Mouse (Mus musculus): ENCODE data around the gene H1foo. TPM values are rescaled to one million over a fixed set of nuclear protein-coding genes. Genes with fewer than 3 reads are reported as not detected.

Gene H1foo
- polyA plus RNA-seq, 1 experiment from 2014 or later: not detected

DNA sequence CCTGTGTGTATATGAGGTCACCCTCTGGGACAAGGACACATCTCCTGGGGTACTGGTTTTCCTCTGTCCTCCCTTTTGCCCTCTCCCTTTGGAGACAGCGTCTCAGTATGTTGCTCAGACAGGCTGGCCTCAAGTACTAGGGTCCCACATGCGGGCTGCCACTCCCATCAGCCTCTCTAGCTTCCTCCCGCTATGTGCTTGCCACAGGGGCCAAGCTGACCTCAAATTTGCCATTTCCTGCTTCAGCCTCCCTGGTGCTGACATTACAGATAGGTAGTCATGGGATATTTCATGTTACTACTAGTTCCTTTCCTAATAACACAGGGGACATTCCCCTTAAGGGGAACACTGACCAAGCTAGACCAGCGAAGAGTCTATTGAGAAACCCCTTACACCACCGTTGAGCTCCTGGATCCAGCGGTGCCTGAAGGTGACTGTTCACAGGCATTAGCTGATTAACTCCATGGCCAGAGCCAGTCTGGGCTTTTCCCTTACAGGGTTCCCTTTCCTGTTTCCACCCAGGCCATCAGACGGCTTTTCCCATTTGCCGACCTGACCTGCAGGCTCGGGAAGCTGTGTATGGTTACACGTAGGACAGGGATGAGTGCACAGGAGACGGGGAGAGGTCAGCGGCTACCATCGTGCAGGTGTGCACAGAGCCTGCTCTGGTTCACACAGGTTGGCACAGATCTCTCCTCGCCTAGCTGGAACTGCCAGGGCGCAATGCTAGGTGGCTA, 28.6 kb downstream of the H1foo start:
- Histone ChIP-seq H3K4me2 (replicated peaks) (no peak overlapping the region), H3K36me3 (peaks cover 11% of the 10 kb centered on the region; the same call in 1 of the 2 replicates), H3K27ac (replicated peaks) (no peak overlapping the region), H3K9ac (no peak overlapping the region), H3K9me3 (replicated peaks) (no peaks in the 10 kb centered on the region), H3K4me3 (replicated peaks) (no peak overlapping the region), H3K4me1 (peaks cover 68% of the 10 kb centered on the region), H3K27me3 (no peaks in the 10 kb centered on the region)
- WGBS: 82% methylated on average over 15 of the region's 15 CpGs
- ATAC-seq (ENCODE audit: insufficient number of reproducible peaks, low FRiP score, low TSS enrichment, low read depth): no peak

DNA sequence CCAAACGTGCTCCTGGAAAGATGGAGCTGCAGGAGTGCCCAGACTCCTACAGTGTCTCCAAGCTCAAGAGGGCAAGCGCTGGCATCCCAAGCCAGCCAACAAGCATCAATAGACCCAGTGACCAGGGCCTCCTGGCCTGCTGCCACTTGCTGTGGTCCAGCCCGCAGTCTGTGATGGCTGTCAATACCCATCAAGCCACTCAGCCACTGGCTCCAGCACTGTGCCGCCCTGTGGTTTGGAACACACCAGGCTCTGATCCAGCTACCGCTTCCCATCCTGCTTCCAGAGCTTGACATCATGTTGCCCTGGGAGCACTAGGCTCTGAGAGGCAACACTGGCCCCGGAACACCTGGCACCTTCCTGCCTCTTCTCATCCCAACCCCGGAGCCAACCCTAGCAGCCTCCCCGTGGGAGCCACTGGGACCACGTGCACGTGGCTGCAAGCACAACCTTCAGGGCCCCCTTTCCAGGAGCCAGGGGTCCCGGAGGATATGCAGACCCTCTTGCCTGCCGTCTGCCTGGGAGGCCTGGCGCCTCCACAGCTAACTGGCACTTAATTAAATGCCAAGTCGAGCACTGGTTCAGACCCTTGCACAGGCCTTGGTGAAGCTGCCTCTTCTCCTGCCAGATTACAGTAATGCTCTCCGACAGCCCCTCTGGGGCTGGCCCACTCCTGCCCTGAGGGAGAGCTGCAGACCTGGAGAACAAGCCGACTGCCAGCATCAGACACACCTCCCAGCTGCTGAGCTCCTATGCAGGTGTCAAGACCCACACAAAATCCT, 29.3 kb downstream of the H1foo start:
- no peak for ATAC-seq (ENCODE audit: insufficient number of reproducible peaks, low FRiP score, low TSS enrichment, low read depth)
- WGBS: 58% methylated on average over 16 of the region's 16 CpGs
- no peak overlapping the region for H3K27ac ChIP-seq (replicated peaks)
- H3K4me1 ChIP-seq: peaks cover 60% of the 10 kb centered on the region
- H3K9me3 ChIP-seq (replicated peaks): no peaks in the 10 kb centered on the region
- H3K9ac ChIP-seq: no peak overlapping the region
- H3K27me3 ChIP-seq: no peaks in the 10 kb centered on the region
- H3K4me3 ChIP-seq (replicated peaks): no peak overlapping the region
- H3K36me3 ChIP-seq: peaks cover 11% of the 10 kb centered on the region; the same call in 1 of the 2 replicates
- no peak overlapping the region for H3K4me2 ChIP-seq (replicated peaks)

DNA sequence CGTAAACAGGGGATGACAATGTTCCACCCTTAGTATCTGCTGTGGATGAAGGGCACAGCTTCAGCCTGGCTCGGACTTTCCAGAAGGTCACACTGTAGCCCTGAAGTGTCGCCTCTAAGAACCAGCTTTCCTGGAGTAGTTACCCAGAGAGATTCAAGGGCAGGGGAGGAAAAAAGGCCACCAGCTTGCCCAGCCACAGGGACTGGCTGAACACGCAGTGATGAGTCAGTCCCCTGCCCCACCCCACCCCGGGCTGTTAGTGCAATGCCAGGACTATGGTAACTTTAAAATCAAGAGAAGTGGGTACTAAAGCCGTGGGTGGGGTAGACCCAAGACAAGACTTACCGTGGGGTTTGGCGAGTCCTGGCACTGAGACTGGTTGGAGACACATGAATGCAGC, 30.9 kb downstream of the H1foo start:
- no peak overlapping the region for H3K9ac ChIP-seq
- peaks cover 54% of the 10 kb centered on the region for H3K4me1 ChIP-seq
- peaks cover 15% of the 10 kb centered on the region; the same call in 1 of the 2 replicates for H3K36me3 ChIP-seq
- WGBS: 81% methylated on average over 8 of the region's 8 CpGs
- no peak overlapping the region for H3K27ac ChIP-seq (replicated peaks)
- no peak overlapping the region for H3K4me2 ChIP-seq (replicated peaks)
- no peak overlapping the region for H3K4me3 ChIP-seq (replicated peaks)
- H3K9me3 ChIP-seq (replicated peaks): no peaks in the 10 kb centered on the region
- H3K27me3 ChIP-seq: no peaks in the 10 kb centered on the region
- no peak for ATAC-seq (ENCODE audit: insufficient number of reproducible peaks, low FRiP score, low TSS enrichment, low read depth)

DNA sequence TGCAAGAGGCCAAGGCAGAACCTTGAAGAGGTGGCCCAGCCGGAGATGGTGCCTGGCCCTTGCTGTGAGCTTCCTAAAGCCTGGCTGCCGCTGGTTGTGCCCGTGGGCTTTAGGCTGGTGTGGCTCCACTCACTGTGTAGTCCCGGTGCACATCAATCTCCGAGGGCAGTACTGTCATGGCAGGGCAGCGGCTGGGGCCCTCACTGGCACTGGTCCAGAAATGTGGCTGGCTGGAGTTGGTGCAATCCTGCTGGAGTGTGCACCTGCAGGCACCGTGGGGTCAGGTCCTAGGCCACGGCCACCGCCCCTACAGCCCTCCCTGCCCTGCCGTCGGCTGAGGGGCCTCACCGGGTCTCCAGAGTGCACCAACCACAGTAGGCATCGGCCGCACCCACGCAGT, 33.1 kb downstream of the H1foo start:
- WGBS: 88% methylated on average over 15 of the region's 15 CpGs
- no peak overlapping the region for H3K9ac ChIP-seq
- H3K4me2 ChIP-seq (replicated peaks): no peak overlapping the region
- no peak for ATAC-seq (ENCODE audit: insufficient number of reproducible peaks, low FRiP score, low TSS enrichment, low read depth)
- no peaks in the 10 kb centered on the region for H3K27me3 ChIP-seq
- H3K4me3 ChIP-seq (replicated peaks): no peak overlapping the region
- no peaks in the 10 kb centered on the region for H3K9me3 ChIP-seq (replicated peaks)
- H3K27ac ChIP-seq (replicated peaks): no peak overlapping the region
- peaks cover 37% of the 10 kb centered on the region for H3K4me1 ChIP-seq
- H3K36me3 ChIP-seq: peaks cover 15% of the 10 kb centered on the region; the same call in 1 of the 2 replicates

DNA sequence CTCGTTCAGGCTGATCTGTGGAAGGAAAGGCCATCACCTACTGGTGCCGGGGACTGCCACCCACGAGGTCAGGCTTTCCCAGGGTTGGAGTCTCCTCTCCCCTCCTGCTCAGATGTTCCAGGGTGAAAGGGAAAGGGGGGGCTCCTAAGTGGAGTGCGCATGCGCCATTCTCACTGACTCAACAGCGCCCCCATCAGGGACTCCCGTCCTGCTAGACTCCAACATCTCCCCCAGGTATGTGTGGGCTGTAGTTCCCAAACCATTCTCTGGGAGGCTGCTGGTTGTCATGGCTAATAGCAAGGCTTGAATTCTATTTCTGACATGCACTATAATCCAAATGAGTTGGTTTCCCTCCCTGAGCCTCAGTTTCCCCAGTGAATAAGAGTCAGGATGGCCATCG, 33.9 kb downstream of the H1foo start:
- no peaks in the 10 kb centered on the region for H3K27me3 ChIP-seq
- H3K4me2 ChIP-seq (replicated peaks): no peak overlapping the region
- H3K36me3 ChIP-seq: peaks cover 15% of the 10 kb centered on the region; the same call in 1 of the 2 replicates
- H3K9ac ChIP-seq: no peak overlapping the region
- no peak for ATAC-seq (ENCODE audit: insufficient number of reproducible peaks, low FRiP score, low TSS enrichment, low read depth)
- H3K4me1 ChIP-seq: peaks cover 38% of the 10 kb centered on the region
- H3K9me3 ChIP-seq (replicated peaks): no peaks in the 10 kb centered on the region
- 56% methylated on average over 8 of the region's 8 CpGs for WGBS
- H3K27ac ChIP-seq (replicated peaks): no peak overlapping the region
- H3K4me3 ChIP-seq (replicated peaks): no peak overlapping the region

DNA sequence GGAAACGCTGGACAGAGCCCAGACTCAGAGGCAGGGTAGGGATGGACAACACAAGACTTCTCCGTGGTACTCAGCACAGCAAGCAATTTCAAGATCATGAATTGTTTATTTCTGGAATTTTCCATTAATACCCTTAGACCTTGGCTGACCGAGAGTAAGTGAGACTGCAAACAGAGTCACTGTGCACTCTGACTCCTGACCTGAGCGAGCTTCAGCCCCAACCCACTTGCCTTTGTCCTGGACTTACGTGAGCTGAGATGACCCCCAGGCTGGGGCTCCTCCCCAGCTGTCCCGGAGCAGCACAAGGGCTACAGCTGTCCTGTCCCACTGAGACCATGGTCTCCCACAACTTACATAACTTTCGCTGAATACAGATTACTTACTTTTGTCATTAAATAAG, 38.2 kb downstream of the H1foo start:
- Histone ChIP-seq H3K9me3 (replicated peaks) (no peaks in the 10 kb centered on the region), H3K36me3 (peaks cover 4% of the 10 kb centered on the region; the same call in 1 of the 2 replicates), H3K9ac (no peak overlapping the region), H3K4me2 (replicated peaks) (0 out of 2 replicates have a peak overlapping the region, but pooled peaks have one; percentile 9), H3K4me1 (peaks cover 57% of the 10 kb centered on the region), H3K27me3 (no peaks in the 10 kb centered on the region), H3K27ac (replicated peaks) (peak overlapping the region; percentile 77), H3K4me3 (replicated peaks) (no peak overlapping the region)
- ATAC-seq (ENCODE audit: insufficient number of reproducible peaks, low FRiP score, low TSS enrichment, low read depth): no peak
- WGBS: 61% methylated on average over 7 of the region's 7 CpGs

DNA sequence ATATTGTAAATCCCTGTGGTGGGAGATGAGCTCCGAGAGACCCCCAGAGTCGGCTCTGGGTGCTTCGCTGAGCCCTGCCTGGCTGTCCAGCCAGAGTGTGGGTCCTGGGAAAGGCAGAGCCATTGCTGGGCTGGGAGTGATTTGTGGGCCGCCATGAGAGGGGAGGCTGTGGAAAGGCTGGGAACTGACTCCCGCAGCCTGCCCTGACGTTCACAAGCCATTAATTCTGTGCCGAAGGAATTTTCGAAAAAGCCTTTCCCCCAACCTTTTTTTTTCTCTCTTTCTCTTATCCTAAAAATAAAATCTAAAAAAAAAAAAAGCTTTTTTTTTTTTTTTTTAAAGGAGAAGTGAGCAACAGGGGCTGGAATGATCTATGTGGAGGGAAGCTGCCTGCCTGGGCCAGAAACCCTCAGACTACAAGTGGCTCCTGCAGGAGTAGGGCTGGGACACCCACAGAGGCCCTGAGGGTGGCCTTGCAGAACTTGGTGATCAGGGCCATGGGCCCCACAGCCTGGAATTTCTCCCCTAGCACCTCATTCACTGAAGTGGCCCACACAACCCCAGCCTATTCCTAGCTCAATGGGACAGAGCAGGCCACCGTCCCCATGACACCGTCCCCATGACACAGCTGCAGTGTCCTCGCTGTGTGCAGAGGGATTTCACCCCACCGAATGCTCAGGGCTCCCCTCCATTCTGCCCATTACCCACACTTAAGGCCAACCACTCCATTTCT, 38.7 kb downstream of the H1foo start:
- Histone ChIP-seq H3K4me3 (replicated peaks) (no peak overlapping the region), H3K27me3 (no peaks in the 10 kb centered on the region), H3K9me3 (replicated peaks) (no peaks in the 10 kb centered on the region), H3K4me1 (peaks cover 59% of the 10 kb centered on the region), H3K4me2 (replicated peaks) (0 out of 2 replicates have a peak overlapping the region, but pooled peaks have one; percentile 9), H3K36me3 (peaks cover 4% of the 10 kb centered on the region; the same call in 1 of the 2 replicates), H3K27ac (replicated peaks) (peak overlapping the region; percentile 77), H3K9ac (peak overlapping the region; percentile 18; the same call in 1 of the 2 replicates)
- WGBS: 51% methylated on average over 12 of the region's 12 CpGs
- no peak for ATAC-seq (ENCODE audit: insufficient number of reproducible peaks, low FRiP score, low TSS enrichment, low read depth)

DNA sequence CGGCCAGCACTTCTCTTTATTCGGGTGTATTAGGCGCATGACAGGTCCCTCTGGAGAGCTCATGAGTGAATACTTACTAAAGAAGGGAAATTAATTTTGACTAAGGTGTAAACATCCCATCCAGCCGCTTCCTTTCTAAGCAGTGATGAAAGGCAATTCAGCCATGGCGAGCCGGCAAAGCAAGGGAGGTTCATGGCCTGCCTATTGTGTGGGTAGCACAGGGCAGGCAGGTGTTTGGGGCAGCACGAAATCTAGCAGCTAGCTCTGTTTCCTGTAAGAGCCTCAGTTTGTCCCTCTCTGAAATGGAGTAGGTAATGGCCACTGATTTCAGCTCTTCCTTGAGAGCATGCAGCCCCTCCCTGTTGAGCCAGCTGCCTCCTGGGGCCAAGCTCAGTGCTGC, 39.8 kb downstream of the H1foo start:
- Histone ChIP-seq H3K4me1 (peaks cover 66% of the 10 kb centered on the region), H3K9ac (no peak overlapping the region), H3K36me3 (peaks cover 4% of the 10 kb centered on the region; the same call in 1 of the 2 replicates), H3K27ac (replicated peaks) (peak overlapping the region; percentile 34; the same call in 1 of the 2 replicates), H3K9me3 (replicated peaks) (no peaks in the 10 kb centered on the region), H3K4me3 (replicated peaks) (no peak overlapping the region), H3K4me2 (replicated peaks) (no peak overlapping the region), H3K27me3 (no peaks in the 10 kb centered on the region)
- 67% methylated on average over 7 of the region's 7 CpGs for WGBS
- ATAC-seq (ENCODE audit: insufficient number of reproducible peaks, low FRiP score, low TSS enrichment, low read depth): no peak

DNA sequence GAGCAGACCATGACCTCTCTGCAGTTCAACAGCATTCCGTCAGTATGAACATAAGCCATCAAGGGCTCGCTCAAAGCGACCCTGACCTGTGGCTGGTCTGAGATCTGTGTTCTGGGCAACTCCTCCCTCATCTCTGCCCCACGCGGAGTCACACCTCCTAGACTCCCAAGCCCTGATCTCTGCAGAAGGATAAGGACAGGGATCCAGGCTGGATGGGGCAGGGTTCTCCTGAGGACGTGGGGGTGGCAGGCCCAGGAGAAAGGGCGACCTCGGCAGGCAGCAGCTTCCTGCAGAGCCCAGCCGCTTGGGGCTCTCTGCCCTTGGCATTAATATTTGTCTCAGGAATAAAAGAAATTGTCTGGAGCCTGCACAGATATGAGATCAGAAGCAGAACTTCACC, 40.9 kb downstream of the H1foo start:
- H3K27ac ChIP-seq (replicated peaks): peak overlapping the region; percentile 63; the same call in 1 of the 2 replicates
- peaks cover 70% of the 10 kb centered on the region for H3K4me1 ChIP-seq

DNA sequence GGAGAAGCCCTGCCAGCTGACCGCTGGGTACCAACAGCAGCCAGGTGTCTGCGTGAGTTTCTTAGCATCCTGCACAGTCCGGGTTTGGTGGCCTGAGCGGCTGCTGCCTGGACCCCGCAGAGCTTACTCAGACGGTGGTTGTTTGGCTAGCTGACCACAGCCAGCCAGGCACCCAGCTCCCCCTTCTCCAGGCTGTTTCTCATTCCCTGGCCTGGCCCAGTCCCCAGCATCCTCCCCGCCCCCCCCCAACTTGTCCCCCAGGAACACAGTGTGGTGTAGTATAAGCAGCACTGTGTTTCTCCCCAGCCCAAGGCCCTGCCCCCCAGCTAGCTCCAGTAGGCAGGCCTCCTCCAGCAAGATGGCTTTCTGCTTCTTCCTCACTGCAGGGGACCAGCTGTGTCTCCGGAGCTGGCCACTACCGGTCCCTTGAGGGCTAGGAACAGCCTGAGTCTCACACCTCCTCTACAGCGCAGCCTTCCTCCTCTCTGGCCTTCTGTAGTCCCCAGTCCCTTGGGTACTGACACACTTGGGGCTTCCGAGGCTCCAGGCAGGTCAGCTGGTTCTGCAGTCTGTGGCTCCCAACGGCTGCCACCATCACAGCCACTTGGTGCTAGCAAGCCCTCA, 41.8 kb downstream of the H1foo start:
- Histone ChIP-seq H3K36me3 (no peaks in the 10 kb centered on the region), H3K4me2 (replicated peaks) (0 out of 2 replicates have a peak overlapping the region, but pooled peaks have one; percentile 6), H3K27ac (replicated peaks) (0 out of 2 replicates have a peak overlapping the region, but pooled peaks have one; percentile 8), H3K9me3 (replicated peaks) (no peaks in the 10 kb centered on the region), H3K4me1 (peaks cover 79% of the 10 kb centered on the region), H3K27me3 (peaks cover 4% of the 10 kb centered on the region; the same call in 1 of the 2 replicates), H3K9ac (0 out of 2 replicates have a peak overlapping the region, but pooled peaks have one; percentile 18), H3K4me3 (replicated peaks) (no peak overlapping the region)
- ATAC-seq (ENCODE audit: insufficient number of reproducible peaks, low FRiP score, low TSS enrichment, low read depth): peak; percentile 30; the same call in 1 of the 2 replicates
- WGBS: 48% methylated on average over 12 of the region's 12 CpGs

More for the DNA sequence above, 40.9 kb downstream of the H1foo start:
- Histone ChIP-seq H3K9me3 (replicated peaks) (no peaks in the 10 kb centered on the region), H3K4me3 (replicated peaks) (no peak overlapping the region), H3K36me3 (no peaks in the 10 kb centered on the region), H3K9ac (no peak overlapping the region), H3K4me2 (replicated peaks) (no peak overlapping the region), H3K27me3 (peaks cover 3% of the 10 kb centered on the region; the same call in 1 of the 2 replicates)
- no peak for ATAC-seq (ENCODE audit: insufficient number of reproducible peaks, low FRiP score, low TSS enrichment, low read depth)
- 56% methylated on average over 9 of the region's 9 CpGs for WGBS
